Mouse (Mus musculus) T-helper 1 cell (primary cell): ENCODE results near the gene Syt17.
"Not testable (repeated sequence)": the region's sequence is repeated elsewhere in the genome, so short reads cannot be mapped to it uniquely, and the experiment has no call there.

ENCODE experiments used
- in situ Hi-C: fragments of 300-600 bp; cut with MboI, MseI; formaldehyde crosslinking; loops from one replicate; pipeline ENCODE4 v1.15.1; 2025; ENCODE audit warnings: high pct_unique_total_duplicates

The Syt17 gene

GRCm38 (mm10) chr7:118380056-118380455 is 68.0 kb downstream of the Syt17 start:
- in situ Hi-C loops, result no loop called here

GRCm38 (mm10) chr7:118376590-118376989 is 71.4 kb downstream of the Syt17 start:
- in situ Hi-C loops, result no loop called here

GRCm38 (mm10) chr7:118375341-118375740 is 72.7 kb downstream of the Syt17 start:
- in situ Hi-C loops, result no loop called here

- in situ Hi-C loops, result no loop called here
Observed at GRCm38 (mm10) chr7:118371361-118371760, 76.7 kb downstream of the Syt17 start.

GRCm38 (mm10) chr7:118369705-118370104 is 78.3 kb downstream of the Syt17 start:
- in situ Hi-C loops, result no loop called here

- in situ Hi-C loops, result no loop called here
Observed at GRCm38 (mm10) chr7:118365902-118366301, 82.1 kb downstream of the Syt17 start.

- in situ Hi-C loops, result no loop called here
Observed at GRCm38 (mm10) chr7:118365251-118365650, 82.8 kb downstream of the Syt17 start.

- in situ Hi-C loops, result no loop called here
Observed at GRCm38 (mm10) chr7:118364353-118365007, 83.5 kb downstream of the Syt17 start.

GRCm38 (mm10) chr7:118363587-118364233 is 84.3 kb downstream of the Syt17 start:
- in situ Hi-C loops, result no loop called here

- in situ Hi-C loops, result no loop called here
Observed at GRCm38 (mm10) chr7:118362931-118363330, 85.1 kb downstream of the Syt17 start.

- in situ Hi-C loops, result no loop called here
Observed at GRCm38 (mm10) chr7:118362258-118362657, 85.8 kb downstream of the Syt17 start.

- in situ Hi-C loops, result no loop called here
Observed at GRCm38 (mm10) chr7:118358977-118359376, 89.0 kb downstream of the Syt17 start.

- in situ Hi-C loops, result not testable (repeated sequence)
Observed at GRCm38 (mm10) chr7:118356410-118357005, 91.5 kb downstream of the Syt17 start.

GRCm38 (mm10) chr7:118350840-118351239 is 97.2 kb downstream of the Syt17 start:
- in situ Hi-C loops, result no loop called here

- in situ Hi-C loops, result loop anchor here (25.0 kb wide), 1 partner anchor 1510 kb away; no protein-coding TSS in a partner anchor
Observed at GRCm38 (mm10) chr7:118346943-118347342, 101.1 kb downstream of the Syt17 start.

GRCm38 (mm10) chr7:118346432-118346831 is 101.6 kb downstream of the Syt17 start:
- in situ Hi-C loops, result loop anchor here (25.0 kb wide), 1 partner anchor 1509 kb away; no protein-coding TSS in a partner anchor

GRCm38 (mm10) chr7:118345396-118345795 is 102.6 kb downstream of the Syt17 start:
- in situ Hi-C loops, result loop anchor here (25.0 kb wide), 1 partner anchor 1508 kb away; no protein-coding TSS in a partner anchor

GRCm38 (mm10) chr7:118344701-118345100 is 103.3 kb downstream of the Syt17 start:
- in situ Hi-C loops, result loop anchor here (25.0 kb wide), 1 partner anchor 1507 kb away; no protein-coding TSS in a partner anchor
